Mouse (Mus musculus): Measurements from ENCODE around the gene Lyplal1. TPM values are rescaled to one million over a fixed set of nuclear protein-coding genes. Genes with fewer than 3 reads are reported as not detected.

The Lyplal1 gene
- polyA plus RNA-seq, 1 experiment from 2014 or later = 16.6 TPM

GRCm38 (mm10) chr1:186054227-186054626 lies 62.9 kb downstream of the Lyplal1 start:
- H3K4me1 ChIP-seq (ENCODE audit: control insufficient read depth, insufficient read depth, low read length) = no peaks in the 10 kb centered on the region
- no peaks in the 10 kb centered on the region for H3K36me3 ChIP-seq (ENCODE audit: control insufficient read depth, insufficient read depth, low read length)
- H3K4me2 ChIP-seq = no peak overlapping the region
- 82% methylated on average over 7 of the region's 7 CpGs for WGBS (ENCODE audit: insufficient replicate concordance)
- no peak overlapping the region for H3K9ac ChIP-seq (ENCODE audit: low read depth, low read length)
- no peak overlapping the region for H3K4me3 ChIP-seq (ENCODE audit: low read depth, low read length)
- no peaks in the 10 kb centered on the region for H3K27me3 ChIP-seq (ENCODE audit: control insufficient read depth, insufficient read depth, low read length)
- H3K27ac ChIP-seq (ENCODE audit: low read depth, low read length) = no peak overlapping the region
- H3K9me3 ChIP-seq (replicated peaks; ENCODE audit: control insufficient read depth, low read length) = no peaks in the 10 kb centered on the region
- no peak for ATAC-seq (replicated peaks; ENCODE audit: insufficient number of reproducible peaks, low FRiP score, low TSS enrichment)

GRCm38 (mm10) chr1:186053280-186054043 lies 63.6 kb downstream of the Lyplal1 start:
- Histone ChIP-seq H3K4me3 (ENCODE audit: low read depth, low read length) (no peak overlapping the region), H3K27me3 (ENCODE audit: control insufficient read depth, insufficient read depth, low read length) (no peaks in the 10 kb centered on the region), H3K4me1 (ENCODE audit: control insufficient read depth, insufficient read depth, low read length) (no peaks in the 10 kb centered on the region), H3K9me3 (replicated peaks; ENCODE audit: control insufficient read depth, low read length) (no peaks in the 10 kb centered on the region), H3K4me2 (no peak overlapping the region), H3K27ac (ENCODE audit: low read depth, low read length) (no peak overlapping the region), H3K36me3 (ENCODE audit: control insufficient read depth, insufficient read depth, low read length) (no peaks in the 10 kb centered on the region), H3K9ac (ENCODE audit: low read depth, low read length) (no peak overlapping the region)
- ATAC-seq (replicated peaks; ENCODE audit: insufficient number of reproducible peaks, low FRiP score, low TSS enrichment) = no peak
- WGBS (ENCODE audit: insufficient replicate concordance) = 82% methylated on average over 12 of the region's 12 CpGs

GRCm38 (mm10) chr1:186043709-186044452 lies 73.2 kb downstream of the Lyplal1 start:
- no peak for ATAC-seq (replicated peaks; ENCODE audit: insufficient number of reproducible peaks, low FRiP score, low TSS enrichment)
- no peak overlapping the region for H3K9ac ChIP-seq (ENCODE audit: low read depth, low read length)

GRCm38 (mm10) chr1:186041841-186042240 lies 75.3 kb downstream of the Lyplal1 start:
- H3K36me3 ChIP-seq (ENCODE audit: control insufficient read depth, insufficient read depth, low read length) = no peaks in the 10 kb centered on the region
- no peak overlapping the region for H3K9ac ChIP-seq (ENCODE audit: low read depth, low read length)
- H3K4me1 ChIP-seq (ENCODE audit: control insufficient read depth, insufficient read depth, low read length) = no peaks in the 10 kb centered on the region
- H3K27me3 ChIP-seq (ENCODE audit: control insufficient read depth, insufficient read depth, low read length) = no peaks in the 10 kb centered on the region
- H3K4me3 ChIP-seq (ENCODE audit: low read depth, low read length) = no peak overlapping the region
- no peak overlapping the region for H3K27ac ChIP-seq (ENCODE audit: low read depth, low read length)
- 77% methylated on average over 1 of the region's 1 CpGs for WGBS (ENCODE audit: insufficient replicate concordance)
- no peaks in the 10 kb centered on the region for H3K9me3 ChIP-seq (replicated peaks; ENCODE audit: control insufficient read depth, low read length)
- no peak for ATAC-seq (replicated peaks; ENCODE audit: insufficient number of reproducible peaks, low FRiP score, low TSS enrichment)
- no peak overlapping the region for H3K4me2 ChIP-seq

More at GRCm38 (mm10) chr1:186043709-186044452, 73.2 kb downstream of the Lyplal1 start:
- H3K9me3 ChIP-seq (replicated peaks; ENCODE audit: control insufficient read depth, low read length) = no peaks in the 10 kb centered on the region
- 82% methylated on average over 11 of the region's 11 CpGs for WGBS (ENCODE audit: insufficient replicate concordance)
- H3K27ac ChIP-seq (ENCODE audit: low read depth, low read length) = no peak overlapping the region
- no peak overlapping the region for H3K4me2 ChIP-seq
- H3K4me1 ChIP-seq (ENCODE audit: control insufficient read depth, insufficient read depth, low read length) = no peaks in the 10 kb centered on the region
- H3K36me3 ChIP-seq (ENCODE audit: control insufficient read depth, insufficient read depth, low read length) = no peaks in the 10 kb centered on the region
- H3K4me3 ChIP-seq (ENCODE audit: low read depth, low read length) = no peak overlapping the region
- no peaks in the 10 kb centered on the region for H3K27me3 ChIP-seq (ENCODE audit: control insufficient read depth, insufficient read depth, low read length)
